Mouse (Mus musculus) brain, embryonic 14.5 days (tissue): ENCODE measurements at regions not wholly inside any gene's neighbourhood (a gene's known extent, or its start where the extent isn't known, plus 50 kb on each side); places are given as distances from the start of the nearest gene placed in this dataset.

Experiments used
- CTCF ChIP-seq: fragments of 200-500 bp; IDR thresholded peaks from 2 replicates; pipeline ENCODE4 v1.5.1; 2012; ENCODE audit warnings: inconsistent platforms, mild to moderate bottlenecking, moderate library complexity, borderline replicate concordance; ENCODE audit not compliant: insufficient read depth, insufficient read length; ENCODE audit errors: extremely low read depth
- POLR2A ChIP-seq: fragments of 200-500 bp; IDR thresholded peaks from 2 replicates; pipeline ENCODE4 v1.6.1; 2012; ENCODE audit warnings: mild to moderate bottlenecking, inconsistent platforms, borderline replicate concordance; ENCODE audit not compliant: poor library complexity, insufficient read depth, insufficient read length, severe bottlenecking; ENCODE audit errors: extremely low read depth

- TF ChIP-seq CTCF (no peak), POLR2A (no peak)
These were observed 95.9 kb upstream of the Itga4 start for GRCm38 (mm10) chr2:79159336-79159735.
